Mouse (Mus musculus) ES-Bruce4 (cell line): ENCODE measurements at regions not wholly inside any gene's neighbourhood (a gene's known extent, or its start where the extent isn't known, plus 50 kb on each side); places are given as distances from the start of the nearest gene placed in this dataset.

Experiments
- CTCF ChIP-seq: IDR thresholded peaks from one replicate; pipeline ENCODE4 v1.8.1; 2011; ENCODE audit warnings: low read depth, low read length
- EP300 ChIP-seq: IDR thresholded peaks from 2 replicates; pipeline ENCODE4 v1.6.1; 2011; ENCODE audit warnings: low read depth, low read length; ENCODE audit not compliant: insufficient read depth
- POLR2A ChIP-seq: IDR thresholded peaks from one replicate; pipeline ENCODE4 v1.8.1; 2011; ENCODE audit warnings: low read length; ENCODE audit not compliant: insufficient read depth

DNA sequence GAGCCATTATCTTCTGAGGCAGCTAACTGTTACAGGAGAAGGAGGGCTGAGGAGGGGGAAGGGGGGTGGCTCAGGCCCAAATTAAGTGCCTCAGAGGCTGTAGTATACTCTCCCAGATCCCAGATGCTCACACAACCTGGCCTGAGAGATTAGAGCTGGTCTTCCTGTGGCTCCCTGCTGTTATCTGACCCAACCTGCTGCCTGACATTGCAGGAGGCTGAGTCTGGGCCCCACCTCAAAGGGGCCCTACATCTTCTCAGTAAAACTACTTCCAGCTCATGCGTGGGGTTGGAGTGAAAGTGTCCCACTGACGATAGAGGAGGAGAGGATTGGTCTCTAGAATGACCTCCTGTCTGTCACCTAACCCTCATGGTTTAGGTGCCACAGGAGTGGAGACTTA lies 64.0 kb upstream of the Lmo2 start:
- TF ChIP-seq CTCF = no peak
- TF ChIP-seq POLR2A = no peak
- TF ChIP-seq EP300 = no peak
